Mouse (Mus musculus) hindbrain, embryonic 13.5 days (tissue): ENCODE measurements around the gene Tnfrsf13c. TPM values are rescaled to one million over a fixed set of nuclear protein-coding genes. Genes with fewer than 3 reads are reported as not detected.
A peak's percentile ranks its signal among the peaks of the same experiment; 100 is the strongest.

Experiments used
- ATAC-seq: fragments of 200-750 bp; cut with Nextera tagmentation; 2 replicates; pipeline ENCODE4 v1.8.0; 2017; ENCODE audit warnings: moderate TSS enrichment; ENCODE audit not compliant: low FRiP score
- H3K27ac ChIP-seq: fragments of 300-500 bp; sonication (generic); 2 replicates; pipeline ENCODE4 v1.5.1; 2015; ENCODE audit warnings: inconsistent platforms, mild to moderate bottlenecking, moderate library complexity
- H3K27me3 ChIP-seq: fragments of 300-500 bp; sonication (generic); 2 replicates; pipeline ENCODE4 v1.6.1; 2015; ENCODE audit warnings: mild to moderate bottlenecking, inconsistent platforms
- H3K36me3 ChIP-seq: fragments of 300-500 bp; sonication (generic); 2 replicates; pipeline ENCODE4 v1.6.1; 2015; ENCODE audit warnings: mild to moderate bottlenecking, inconsistent platforms
- H3K4me1 ChIP-seq: fragments of 300-500 bp; sonication (generic); replicated peaks from 2 replicates; pipeline ENCODE4 v1.6.1; 2015; ENCODE audit warnings: inconsistent platforms
- H3K4me2 ChIP-seq: fragments of 300-500 bp; sonication (generic); 2 replicates; pipeline ENCODE4 v1.6.1; 2015; ENCODE audit warnings: inconsistent platforms, mild to moderate bottlenecking, moderate library complexity
- H3K4me3 ChIP-seq: fragments of 300-500 bp; sonication (generic); 2 replicates; pipeline ENCODE4 v1.5.1; 2015; ENCODE audit warnings: mild to moderate bottlenecking, inconsistent platforms
- H3K9ac ChIP-seq: fragments of 300-500 bp; sonication (generic); 2 replicates; pipeline ENCODE4 v1.6.1; 2015; ENCODE audit warnings: mild to moderate bottlenecking, inconsistent platforms
- H3K9me3 ChIP-seq: fragments of 300-500 bp; sonication (generic); 2 replicates; pipeline ENCODE4 v1.6.1; 2016; ENCODE audit warnings: inconsistent platforms
- WGBS: fragments of 180-500 bp; shearing (Covaris S2); methylation state at CpG from one replicate; pipeline ENCODE4 v1.1.7; 2015; 5-methylcytosine and 5-hydroxymethylcytosine counted together
- microRNA counts: library from miRNA; unstranded; fragments of <30 nt; microRNA quantifications from one replicate; lab custom pipeline; 2016
- microRNA-seq: library from miRNA; unstranded; fragments of <30 nt; microRNA quantifications from one replicate; pipeline ENCODE4, GENCODE M21; 2016
- polyA plus RNA-seq: library from polyadenylated mRNA; unstranded; fragments of >200 nt; fragmentation: Nextera tagmentation; extraction: Ambion mirVana; gene quantifications from 2 replicates; pipeline ENCODE4 v1.2.1, GENCODE M21; 2015

The Tnfrsf13c gene
- polyA plus RNA-seq, 1 experiment from 2014 or later, result not detected

- H3K27ac ChIP-seq, result peak overlapping the region; percentile 18; the same call in 1 of the 2 replicates
- 0 out of 2 replicates have a peak, but pooled peaks cover 5% of the 10 kb centered on the region for H3K9me3 ChIP-seq
- H3K4me1 ChIP-seq, result no peaks in the 10 kb centered on the region; the same call in 1 of the 2 replicates
- 87% methylated on average over 14 of the region's 14 CpGs for WGBS
- H3K36me3 ChIP-seq, result peaks cover 99% of the 10 kb centered on the region
- H3K27me3 ChIP-seq, result no peaks in the 10 kb centered on the region
- no peak overlapping the region for H3K4me2 ChIP-seq
- no peak for ATAC-seq
- no peak overlapping the region for H3K4me3 ChIP-seq
- H3K9ac ChIP-seq, result no peak overlapping the region
Observed at GRCm38 (mm10) chr15:82185062-82185783, 38.9 kb downstream of the Tnfrsf13c start.

GRCm38 (mm10) chr15:82184656-82185055 is 39.5 kb downstream of the Tnfrsf13c start:
- Histone ChIP-seq H3K9ac (0 out of 2 replicates have a peak overlapping the region, but pooled peaks have one; percentile 13), H3K27ac (no peak overlapping the region), H3K4me2 (no peak overlapping the region), H3K27me3 (no peaks in the 10 kb centered on the region), H3K36me3 (peaks cover 99% of the 10 kb centered on the region), H3K4me3 (no peak overlapping the region), H3K9me3 (0 out of 2 replicates have a peak, but pooled peaks cover 5% of the 10 kb centered on the region), H3K4me1 (no peaks in the 10 kb centered on the region; the same call in 1 of the 2 replicates)
- no peak for ATAC-seq
- 89% methylated on average over 10 of the region's 10 CpGs for WGBS

- no peak overlapping the region for H3K4me2 ChIP-seq
- no peak overlapping the region for H3K4me3 ChIP-seq
- 0 out of 2 replicates have a peak, but pooled peaks cover 5% of the 10 kb centered on the region for H3K9me3 ChIP-seq
- 80% methylated on average over 7 of the region's 7 CpGs for WGBS
- peaks cover 99% of the 10 kb centered on the region for H3K36me3 ChIP-seq
- H3K27ac ChIP-seq, result no peak overlapping the region
- H3K4me1 ChIP-seq, result no peaks in the 10 kb centered on the region; the same call in 1 of the 2 replicates
- peak overlapping the region; percentile 13; the same call in 1 of the 2 replicates for H3K9ac ChIP-seq
- H3K27me3 ChIP-seq, result no peaks in the 10 kb centered on the region
- ATAC-seq, result no peak
Observed at GRCm38 (mm10) chr15:82184183-82184582, 40.0 kb downstream of the Tnfrsf13c start.

GRCm38 (mm10) chr15:82183596-82183995 is 40.6 kb downstream of the Tnfrsf13c start:
- Histone ChIP-seq H3K9me3 (0 out of 2 replicates have a peak, but pooled peaks cover 5% of the 10 kb centered on the region), H3K9ac (no peak overlapping the region), H3K4me2 (no peak overlapping the region), H3K27ac (no peak overlapping the region), H3K36me3 (peaks cover 100% of the 10 kb centered on the region), H3K27me3 (no peaks in the 10 kb centered on the region), H3K4me3 (no peak overlapping the region), H3K4me1 (no peaks in the 10 kb centered on the region; the same call in 1 of the 2 replicates)
- ATAC-seq, result no peak
- WGBS, result 73% methylated on average over 10 of the region's 10 CpGs

GRCm38 (mm10) chr15:82182311-82182710 is 41.9 kb downstream of the Tnfrsf13c start:
- WGBS, result 97% methylated on average over 4 of the region's 4 CpGs
- no peak overlapping the region for H3K27ac ChIP-seq
- no peak for ATAC-seq
- H3K27me3 ChIP-seq, result no peaks in the 10 kb centered on the region
- H3K9me3 ChIP-seq, result 0 out of 2 replicates have a peak, but pooled peaks cover 5% of the 10 kb centered on the region
- H3K4me3 ChIP-seq, result no peak overlapping the region
- no peaks in the 10 kb centered on the region; the same call in 1 of the 2 replicates for H3K4me1 ChIP-seq
- no peak overlapping the region for H3K4me2 ChIP-seq
- peaks cover 100% of the 10 kb centered on the region for H3K36me3 ChIP-seq
- no peak overlapping the region for H3K9ac ChIP-seq

- no peaks in the 10 kb centered on the region; the same call in 1 of the 2 replicates for H3K4me1 ChIP-seq
- 89% methylated on average over 5 of the region's 5 CpGs for WGBS
- H3K36me3 ChIP-seq, result peaks cover 99% of the 10 kb centered on the region
- no peak overlapping the region for H3K27ac ChIP-seq
- no peaks in the 10 kb centered on the region for H3K27me3 ChIP-seq
- 0 out of 2 replicates have a peak, but pooled peaks cover 5% of the 10 kb centered on the region for H3K9me3 ChIP-seq
- H3K9ac ChIP-seq, result no peak overlapping the region
- no peak for ATAC-seq
- no peak overlapping the region for H3K4me3 ChIP-seq
- H3K4me2 ChIP-seq, result no peak overlapping the region
Observed at GRCm38 (mm10) chr15:82181131-82181530, 43.0 kb downstream of the Tnfrsf13c start.

- no peak overlapping the region for H3K4me2 ChIP-seq
- ATAC-seq, result 0 out of 2 replicates have a peak, but pooled peaks have one; percentile 57
- H3K36me3 ChIP-seq, result peaks cover 97% of the 10 kb centered on the region
- no peaks in the 10 kb centered on the region for H3K4me1 ChIP-seq
- 0 out of 2 replicates have a peak, but pooled peaks cover 5% of the 10 kb centered on the region for H3K9me3 ChIP-seq
- no peak overlapping the region for H3K9ac ChIP-seq
- H3K4me3 ChIP-seq, result no peak overlapping the region
- 87% methylated on average over 7 of the region's 7 CpGs for WGBS
- H3K27me3 ChIP-seq, result no peaks in the 10 kb centered on the region
- H3K27ac ChIP-seq, result peak overlapping the region; percentile 41; the same call in 1 of the 2 replicates
Observed at GRCm38 (mm10) chr15:82177743-82178290, 46.4 kb downstream of the Tnfrsf13c start.

GRCm38 (mm10) chr15:82175091-82175490 is 49.1 kb downstream of the Tnfrsf13c start:
- ATAC-seq, result no peak
- H3K9me3 ChIP-seq, result no peaks in the 10 kb centered on the region
- H3K4me3 ChIP-seq, result no peak overlapping the region
- H3K36me3 ChIP-seq, result peaks cover 97% of the 10 kb centered on the region
- no peak overlapping the region for H3K27ac ChIP-seq
- H3K4me2 ChIP-seq, result no peak overlapping the region
- H3K27me3 ChIP-seq, result no peaks in the 10 kb centered on the region
- no peak overlapping the region for H3K9ac ChIP-seq
- peaks cover 13% of the 10 kb centered on the region for H3K4me1 ChIP-seq
- 97% methylated on average over 9 of the region's 9 CpGs for WGBS

- ATAC-seq, result no peak
- H3K4me2 ChIP-seq, result no peak overlapping the region
- H3K4me3 ChIP-seq, result no peak overlapping the region
- 84% methylated on average over 8 of the region's 8 CpGs for WGBS
- H3K9ac ChIP-seq, result no peak overlapping the region
- no peak overlapping the region for H3K27ac ChIP-seq
- no peaks in the 10 kb centered on the region for H3K9me3 ChIP-seq
- peaks cover 76% of the 10 kb centered on the region for H3K36me3 ChIP-seq
- peaks cover 26% of the 10 kb centered on the region for H3K4me1 ChIP-seq
- no peaks in the 10 kb centered on the region for H3K27me3 ChIP-seq
Observed at GRCm38 (mm10) chr15:82172648-82173047, 51.5 kb downstream of the Tnfrsf13c start.

MicroRNA genes within 50 kb of the gene (microRNA counts, 519-probe panel; counts per million panel counts)
- 3,128 counts per million, percentile 36 among the panel's probes with 10 or more counts for microRNA mmu-miR-33 (lab: Ali Mortazavi, UCI)

Small RNA genes within 50 kb of the gene (microRNA-seq; reads per million reads assigned to microRNA genes)
- 108 reads per million, percentile 51 among the genes with 10 or more reads in this experiment for gene Mir33

Other genes with a start within 250 kb of the Tnfrsf13c start
- not detected in 2 replicates for gene 1700029P11Rik, start 243.8 kb downstream of the Tnfrsf13c start, polyA plus RNA-seq
- gene Xrcc6, start 236.5 kb downstream of the Tnfrsf13c start, polyA plus RNA-seq, result 43.4 and 44.9 TPM in 2 replicates
- gene Desi1, start 190.5 kb downstream of the Tnfrsf13c start, polyA plus RNA-seq, result 42.2 and 45.1 TPM in 2 replicates
- 225 and 241 TPM in 2 replicates for gene Snu13, start 176.8 kb downstream of the Tnfrsf13c start, polyA plus RNA-seq
- gene 4930407I10Rik, start 165.2 kb downstream of the Tnfrsf13c start, polyA plus RNA-seq, result not detected in 2 replicates
- gene Mei1, start 154.4 kb downstream of the Tnfrsf13c start, polyA plus RNA-seq, result 0.05 TPM in 1 of 2 replicates, not detected in the other
- 13.0 and 14.8 TPM in 2 replicates for gene Ccdc134, start 96.4 kb downstream of the Tnfrsf13c start, polyA plus RNA-seq
- gene Srebf2, start 77.2 kb downstream of the Tnfrsf13c start, polyA plus RNA-seq, result 179 and 193 TPM in 2 replicates
- gene Shisa8, start 11.6 kb downstream of the Tnfrsf13c start, polyA plus RNA-seq, result 0.93 and 1.8 TPM in 2 replicates
- 20.0 and 22.0 TPM in 2 replicates for gene Cenpm, start 20.4 kb upstream of the Tnfrsf13c start, polyA plus RNA-seq
- gene 1500009C09Rik, start 28.0 kb upstream of the Tnfrsf13c start, polyA plus RNA-seq, result 8.9 and 9.2 TPM in 2 replicates
- gene Sept3, start 50.5 kb upstream of the Tnfrsf13c start, polyA plus RNA-seq, result 329 and 346 TPM in 2 replicates
- 0.16 and 0.18 TPM in 2 replicates for gene Wbp2nl, start 74.6 kb upstream of the Tnfrsf13c start, polyA plus RNA-seq
- 29.3 and 30.2 TPM in 2 replicates for gene Naga, start 114.6 kb upstream of the Tnfrsf13c start, polyA plus RNA-seq
- gene Pheta2, start 114.6 kb upstream of the Tnfrsf13c start, polyA plus RNA-seq, result 1.9 and 2.3 TPM in 2 replicates
- gene Smdt1, start 114.6 kb upstream of the Tnfrsf13c start, polyA plus RNA-seq, result 348 and 365 TPM in 2 replicates
- 363 and 382 TPM in 2 replicates for gene Ndufa6, start 130.0 kb upstream of the Tnfrsf13c start, polyA plus RNA-seq
- gene Cyp2d22, start 155.9 kb upstream of the Tnfrsf13c start, polyA plus RNA-seq, result 2.1 and 2.6 TPM in 2 replicates
- not detected in 2 replicates for gene Cyp2d11, start 169.7 kb upstream of the Tnfrsf13c start, polyA plus RNA-seq
- not detected in 2 replicates for gene Cyp2d10, start 182.8 kb upstream of the Tnfrsf13c start, polyA plus RNA-seq
- not detected in 2 replicates for gene Cyp2d9, start 209.1 kb upstream of the Tnfrsf13c start, polyA plus RNA-seq